Mouse (Mus musculus) heart, adult 2 months (tissue): Measurements from ENCODE around the gene Arpc4. TPM values are rescaled to one million over a fixed set of nuclear protein-coding genes. Genes with fewer than 3 reads are reported as not detected.

Experiments used
- DNase-seq, 2 experiments: peaks; one replicate each; pipeline ENCODE4 v3.0.0; 2021
- H3K27ac ChIP-seq: fragments of 200-600 bp; 2 replicates; pipeline ENCODE4 v1.8.1; 2022
- H3K27me3 ChIP-seq: fragments of 200-500 bp; 2 replicates; pipeline ENCODE4 v1.6.1; 2012; ENCODE audit warnings: mild to moderate bottlenecking, low read length, inconsistent platforms, mixed read lengths; ENCODE audit not compliant: control insufficient read depth, insufficient read depth
- H3K36me3 ChIP-seq: fragments of 200-500 bp; 2 replicates; pipeline ENCODE4 v1.6.1; 2012; ENCODE audit warnings: low read length, inconsistent platforms; ENCODE audit not compliant: control insufficient read depth, insufficient read depth
- H3K4me1 ChIP-seq: fragments of 200-500 bp; 2 replicates; pipeline ENCODE4 v1.6.1; 2011; ENCODE audit warnings: low read length; ENCODE audit not compliant: control insufficient read depth, insufficient read depth
- H3K4me3 ChIP-seq: fragments of 200-600 bp; 2 replicates; pipeline ENCODE4 v1.8.1; 2022
- H3K79me2 ChIP-seq: fragments of 200-500 bp; replicated peaks from 2 replicates; pipeline ENCODE4 v1.6.1; 2012; ENCODE audit warnings: mild to moderate bottlenecking, inconsistent platforms, low read length, moderate library complexity, mixed read lengths; ENCODE audit not compliant: control insufficient read depth, insufficient read depth
- H3K9ac ChIP-seq: fragments of 200-500 bp; 2 replicates; pipeline ENCODE4 v1.6.1; 2012; ENCODE audit warnings: low read depth, mild to moderate bottlenecking, control low read depth, inconsistent platforms, low read length, mixed read lengths
- CTCF ChIP-seq: fragments of 200-600 bp; IDR thresholded peaks from 2 replicates; pipeline ENCODE4 v1.8.1; 2022; ENCODE audit warnings: antibody characterized with exemption, mild to moderate bottlenecking, moderate library complexity
- EP300 ChIP-seq: fragments of 200-500 bp; IDR thresholded peaks from 2 replicates; pipeline ENCODE4 v1.6.1; 2011; ENCODE audit warnings: low read depth, low read length, control low read depth; ENCODE audit not compliant: insufficient read depth
- POLR2A ChIP-seq: fragments of 200-500 bp; IDR thresholded peaks from 2 replicates; pipeline ENCODE4 v1.6.1; 2011; ENCODE audit warnings: mild to moderate bottlenecking, low read depth, low read length, control low read depth; ENCODE audit not compliant: insufficient read depth
- WGBS: fragments of 180-500 bp; shearing (Covaris S2); methylation state at CpG from one replicate; pipeline ENCODE4 v1.1.7; 2018; 5-methylcytosine and 5-hydroxymethylcytosine counted together
- intact Hi-C: fragments of 180-260 bp; cut with DNase I; formaldehyde crosslinking; loops from one replicate; pipeline ENCODE4 v1.15.1; 2025
- polyA plus RNA-seq: library from polyadenylated mRNA; depleted of rRNA; stranded (reverse); fragments of >200 nt; gene quantifications from 2 replicates; pipeline ENCODE4 v1.2.3, GENCODE M21; 2012
- total RNA-seq, 2 experiments: library from RNA; stranded (reverse); gene quantifications; 2 replicates each; pipeline ENCODE4 v1.2.3; 2021

Gene Arpc4
- total and polyA plus RNA-seq, 3 experiments, result 26.6 to 66.9 (median 66.4) TPM

DNA sequence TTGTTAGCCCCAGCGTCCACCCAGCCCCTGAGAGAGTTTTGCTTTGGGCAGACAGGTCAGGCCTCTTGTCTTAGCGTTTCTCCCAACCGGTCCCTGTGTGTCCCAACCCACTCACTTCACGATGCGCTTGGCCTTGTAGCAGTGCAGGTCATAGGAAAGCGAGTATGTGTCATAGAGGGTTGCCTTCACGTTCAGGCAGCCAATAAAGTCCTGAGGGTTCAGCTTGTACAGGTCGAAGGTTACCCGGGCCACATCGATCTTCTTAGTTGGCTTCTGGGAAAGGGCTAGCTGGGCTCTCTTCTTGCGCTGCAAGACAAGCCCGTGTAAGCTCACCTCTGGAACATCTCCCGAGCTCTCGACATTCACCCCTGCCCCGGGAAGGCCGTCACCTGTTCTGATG lies 50.1 kb downstream of the Arpc4 start:
- H3K4me3 ChIP-seq, result no peak overlapping the region
- intact Hi-C loops, result no loop called here
- no peaks in the 10 kb centered on the region for H3K79me2 ChIP-seq
- H3K9ac ChIP-seq, result no peak overlapping the region
- WGBS, result 93% methylated on average over 16 of the region's 16 CpGs
- TF ChIP-seq POLR2A (no peak), EP300 (no peak), CTCF (no peak)
- DNase-seq, result no peak
- no peaks in the 10 kb centered on the region for H3K36me3 ChIP-seq
- no peak overlapping the region for H3K27ac ChIP-seq
- no peaks in the 10 kb centered on the region for H3K27me3 ChIP-seq
- no peaks in the 10 kb centered on the region for H3K4me1 ChIP-seq

GRCm38 (mm10) chr6:113429965-113430364 lies 52.0 kb downstream of the Arpc4 start:
- DNase-seq, result no peak
- Histone ChIP-seq H3K4me3 (no peak overlapping the region), H3K27me3 (no peaks in the 10 kb centered on the region), H3K9ac (no peak overlapping the region), H3K36me3 (no peaks in the 10 kb centered on the region), H3K27ac (no peak overlapping the region), H3K79me2 (no peaks in the 10 kb centered on the region), H3K4me1 (no peaks in the 10 kb centered on the region)
- 67% methylated on average over 3 of the region's 3 CpGs for WGBS
- no peak for TF ChIP-seq EP300
- no peak for TF ChIP-seq POLR2A
- TF ChIP-seq CTCF, result no peak
- intact Hi-C loops, result no loop called here

DNA sequence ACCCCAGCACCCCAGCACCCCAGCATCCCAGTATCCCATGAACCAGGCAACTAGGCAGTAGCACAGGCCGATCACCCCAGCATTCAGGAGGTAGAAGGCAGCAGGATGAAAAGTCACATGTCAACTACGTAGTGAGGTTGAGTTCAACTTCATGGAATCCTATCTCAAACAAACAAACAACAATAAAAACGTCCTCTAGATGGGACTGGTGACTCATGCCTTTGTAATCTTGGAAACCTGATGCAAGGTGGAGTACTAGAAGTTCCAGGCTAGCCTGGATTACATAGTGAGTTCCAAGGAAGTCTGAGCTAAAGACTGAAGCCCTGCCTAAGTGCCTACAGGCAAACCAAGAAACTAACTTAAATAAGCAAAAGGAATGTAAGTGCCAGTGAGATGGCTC lies 52.9 kb downstream of the Arpc4 start:
- no peaks in the 10 kb centered on the region for H3K27me3 ChIP-seq
- intact Hi-C loops, result no loop called here
- no peak for DNase-seq
- no peak for TF ChIP-seq POLR2A
- TF ChIP-seq CTCF, result no peak
- no peak for TF ChIP-seq EP300
- H3K9ac ChIP-seq, result no peak overlapping the region
- H3K36me3 ChIP-seq, result no peaks in the 10 kb centered on the region
- 56% methylated on average over 3 of the region's 3 CpGs for WGBS
- no peaks in the 10 kb centered on the region for H3K79me2 ChIP-seq
- H3K4me3 ChIP-seq, result no peak overlapping the region
- H3K27ac ChIP-seq, result no peak overlapping the region
- no peaks in the 10 kb centered on the region for H3K4me1 ChIP-seq

- Histone ChIP-seq H3K27ac (no peak overlapping the region), H3K27me3 (no peaks in the 10 kb centered on the region), H3K4me3 (no peak overlapping the region), H3K9ac (no peak overlapping the region), H3K36me3 (no peaks in the 10 kb centered on the region), H3K79me2 (no peaks in the 10 kb centered on the region), H3K4me1 (no peaks in the 10 kb centered on the region)
- TF ChIP-seq CTCF, result no peak
- TF ChIP-seq EP300, result no peak
- TF ChIP-seq POLR2A, result no peak
- no peak for DNase-seq
- intact Hi-C loops, result no loop called here
- 54% methylated on average over 3 of the region's 3 CpGs for WGBS
These were observed 53.9 kb downstream of the Arpc4 start for GRCm38 (mm10) chr6:113431801-113432200.

GRCm38 (mm10) chr6:113433661-113434060 lies 55.7 kb downstream of the Arpc4 start:
- Histone ChIP-seq H3K9ac (no peak overlapping the region), H3K79me2 (no peaks in the 10 kb centered on the region), H3K36me3 (no peaks in the 10 kb centered on the region), H3K4me3 (no peak overlapping the region), H3K27ac (no peak overlapping the region), H3K4me1 (no peaks in the 10 kb centered on the region), H3K27me3 (no peaks in the 10 kb centered on the region)
- DNase-seq, result no peak
- intact Hi-C loops, result no loop called here
- TF ChIP-seq CTCF, result no peak
- no peak for TF ChIP-seq EP300
- TF ChIP-seq POLR2A, result no peak
- WGBS, result 69% methylated on average over 3 of the region's 3 CpGs

DNA sequence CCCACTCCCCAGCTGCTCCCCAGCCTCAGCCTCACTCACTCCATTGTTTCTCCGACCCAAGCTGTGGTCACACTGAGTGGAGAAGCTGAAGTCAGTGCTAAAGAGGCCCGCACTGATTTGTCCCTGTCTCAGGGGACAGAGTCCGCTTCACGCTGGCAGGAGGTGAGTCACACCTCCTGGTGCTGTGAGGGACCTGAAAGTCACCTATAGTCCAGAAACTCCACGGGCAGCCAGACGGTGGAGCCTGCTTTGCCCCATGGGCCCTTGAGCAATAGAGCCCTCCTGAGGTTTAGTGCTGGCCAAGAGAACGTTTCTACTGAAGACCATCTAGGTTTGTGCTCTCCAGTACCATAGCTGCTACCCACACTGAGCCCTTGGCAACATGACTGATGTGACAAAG lies 56.8 kb downstream of the Arpc4 start:
- Histone ChIP-seq H3K27me3 (no peaks in the 10 kb centered on the region), H3K36me3 (no peaks in the 10 kb centered on the region), H3K9ac (no peak overlapping the region), H3K27ac (no peak overlapping the region), H3K4me1 (no peaks in the 10 kb centered on the region), H3K79me2 (no peaks in the 10 kb centered on the region), H3K4me3 (no peak overlapping the region)
- no peak for DNase-seq
- intact Hi-C loops, result no loop called here
- WGBS, result 62% methylated on average over 7 of the region's 7 CpGs
- TF ChIP-seq CTCF, result no peak
- no peak for TF ChIP-seq POLR2A
